Mouse (Mus musculus): ENCODE results near the gene Zfp108.

DNA sequence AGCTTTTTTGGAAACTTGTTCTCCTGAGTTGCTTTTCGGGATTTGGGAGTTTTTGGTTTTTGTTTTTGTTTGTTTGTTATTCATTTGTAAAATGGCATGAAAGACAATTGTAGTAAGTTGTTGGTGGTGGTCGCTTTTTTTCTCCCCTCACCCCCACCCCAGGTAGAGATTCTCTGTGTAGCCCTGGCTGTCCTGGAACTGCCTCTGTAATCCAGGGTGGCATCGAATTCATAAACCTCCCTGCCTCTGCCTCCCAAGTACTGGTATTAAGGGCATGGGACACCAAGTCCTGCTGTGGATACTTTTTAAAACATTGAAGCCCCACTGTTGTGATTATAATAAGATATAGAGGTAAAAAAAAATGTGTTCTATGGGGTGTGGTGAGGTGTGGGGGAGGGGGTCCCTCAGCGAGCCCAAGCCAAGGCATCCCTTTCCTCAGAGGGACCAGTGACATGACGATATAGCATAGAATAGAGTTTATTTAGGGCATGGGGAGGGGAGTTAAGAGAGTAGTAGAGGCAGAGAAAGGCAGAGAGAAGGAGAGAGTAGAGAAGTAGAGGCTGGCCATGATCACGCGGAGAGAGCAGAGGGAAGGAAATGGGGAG is 46.2 kb upstream of the Zfp108 start:
- TF ChIP-seq CTCF (IDR thresholded peaks at IDR 0.05), result no peak
- TF ChIP-seq EP300 (IDR thresholded peaks at IDR 0.05; ENCODE audit: insufficient read depth, low read depth, low read length), result no peak
